Mouse (Mus musculus) embryonic fibroblast, embryonic 13.5 days (primary cell): Measurements from ENCODE around the gene Olfr1393. TPM values are rescaled to one million over a fixed set of nuclear protein-coding genes. Genes with fewer than 3 reads are reported as not detected.
A peak's percentile ranks its signal among the peaks of the same experiment; 100 is the strongest.

Experiments
- H3K27ac ChIP-seq: 2 replicates; pipeline ENCODE4 v1.5.1; 2012; ENCODE audit warnings: low read length, control low read depth, inconsistent platforms; ENCODE audit not compliant: insufficient read depth
- H3K4me1 ChIP-seq: 2 replicates; pipeline ENCODE4 v1.6.1; 2011; ENCODE audit warnings: low read length; ENCODE audit not compliant: control insufficient read depth, insufficient read depth
- H3K4me3 ChIP-seq: 2 replicates; pipeline ENCODE4 v1.5.1; 2011; ENCODE audit warnings: mild to moderate bottlenecking, control low read depth, low read length; ENCODE audit not compliant: insufficient read depth
- CTCF ChIP-seq: IDR thresholded peaks from 2 replicates; pipeline ENCODE4 v1.5.1; 2011; ENCODE audit warnings: mild to moderate bottlenecking, control low read depth, low read length, moderate library complexity, borderline replicate concordance; ENCODE audit not compliant: insufficient read depth
- POLR2A ChIP-seq: IDR thresholded peaks from 2 replicates; pipeline ENCODE4 v1.6.1; 2011; ENCODE audit warnings: low read depth, mild to moderate bottlenecking, control low read depth, low read length, moderate library complexity
- polyA plus RNA-seq: library from polyadenylated mRNA; stranded (reverse); fragments of >200 nt; gene quantifications from 2 replicates; pipeline ENCODE4 v1.2.4, GENCODE M21; 2011; ENCODE audit warnings: low read depth; ENCODE audit not compliant: missing spikeins, insufficient read length

Olfr1393 gene
- polyA plus RNA-seq, 1 experiment = not detected

DNA sequence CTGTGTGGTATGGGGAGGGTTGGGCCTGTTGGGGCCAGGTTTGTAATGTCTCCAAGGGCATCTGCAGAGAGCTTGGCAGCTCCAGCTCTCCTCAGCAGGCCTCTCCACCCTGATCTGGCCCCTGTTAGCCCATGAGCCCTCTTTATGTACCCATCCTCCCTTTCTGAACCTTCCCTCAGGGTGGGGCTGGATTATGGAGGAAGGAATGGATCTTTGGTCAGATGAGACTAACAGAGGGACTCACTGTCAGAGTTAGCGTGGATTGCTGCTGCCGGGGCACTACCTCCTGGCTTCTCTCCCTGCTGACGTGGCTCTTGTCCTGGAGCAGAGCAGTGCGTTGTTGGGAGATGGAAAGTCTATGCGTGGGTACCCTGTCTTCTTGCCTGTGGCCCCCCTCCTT, 15.8 kb upstream of the Olfr1393 start:
- Histone ChIP-seq H3K4me1 (no peaks in the 10 kb centered on the region), H3K27ac (no peak overlapping the region), H3K4me3 (no peak overlapping the region)
- TF ChIP-seq CTCF (no peak), POLR2A (no peak)

DNA sequence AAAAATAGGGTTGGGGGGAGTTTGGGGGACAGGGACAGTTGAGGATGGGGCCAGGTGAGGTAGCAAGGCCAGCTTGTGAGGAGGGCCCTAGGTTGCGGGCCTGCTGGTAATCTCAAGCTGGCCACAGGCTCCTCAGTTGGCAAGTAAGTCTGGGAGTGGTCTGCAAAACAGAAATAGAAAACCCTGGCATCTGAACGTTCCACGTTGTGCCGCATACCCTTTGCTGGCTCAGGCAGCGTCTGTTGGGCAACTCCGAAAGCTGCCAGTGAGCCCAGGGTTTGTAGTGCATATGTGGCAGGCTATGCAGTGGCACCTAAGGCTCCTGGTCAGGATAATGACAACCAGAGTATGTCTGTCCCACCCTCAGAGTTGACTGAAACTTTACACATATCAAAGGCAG, 15.0 kb upstream of the Olfr1393 start:
- no peak overlapping the region for H3K27ac ChIP-seq
- TF ChIP-seq POLR2A = no peak
- TF ChIP-seq CTCF = no peak
- no peaks in the 10 kb centered on the region for H3K4me1 ChIP-seq
- H3K4me3 ChIP-seq = no peak overlapping the region

DNA sequence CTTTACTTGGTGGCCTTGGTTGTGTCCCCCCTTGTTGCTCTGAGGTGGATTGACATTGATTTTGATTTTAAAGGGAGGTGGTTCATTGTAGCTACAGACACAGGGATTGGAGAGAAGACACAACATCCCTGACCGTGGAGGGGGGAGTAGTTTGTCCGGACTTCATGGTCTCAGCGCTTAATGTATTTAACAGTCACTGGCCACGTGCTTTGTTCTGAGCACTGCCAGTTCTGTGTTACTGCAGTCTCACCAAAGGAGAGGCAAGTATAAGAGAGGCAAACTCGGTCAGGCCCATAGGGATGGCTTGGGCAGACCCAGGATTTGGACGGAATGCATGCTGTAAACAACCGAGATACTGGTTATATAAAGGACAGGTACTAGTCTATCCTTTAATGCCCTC, 14.0 kb upstream of the Olfr1393 start:
- no peak overlapping the region for H3K4me3 ChIP-seq
- TF ChIP-seq POLR2A = no peak
- no peak for TF ChIP-seq CTCF
- no peaks in the 10 kb centered on the region for H3K4me1 ChIP-seq

DNA sequence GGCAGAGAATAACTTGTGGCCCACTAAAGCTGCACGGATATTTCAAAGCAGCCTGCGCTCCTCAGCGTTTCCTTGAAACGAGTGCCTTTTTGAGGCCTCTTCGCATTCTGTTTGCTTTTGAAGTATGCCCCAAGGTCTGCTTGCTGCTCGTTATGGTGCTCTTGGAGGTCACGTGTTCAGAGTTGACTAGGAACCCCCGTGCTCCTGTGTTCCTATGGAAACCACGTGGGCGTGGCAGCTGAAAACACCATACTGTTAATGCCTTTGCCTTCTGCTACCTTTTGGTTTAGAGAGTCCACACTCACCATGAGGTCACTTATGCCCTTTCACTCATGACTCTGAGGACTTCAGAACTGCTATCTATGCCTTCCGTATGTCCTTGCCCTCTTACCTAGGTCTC, 13.5 kb upstream of the Olfr1393 start:
- H3K4me1 ChIP-seq = no peaks in the 10 kb centered on the region
- TF ChIP-seq POLR2A (no peak), CTCF (no peak)

More for the DNA sequence above, 14.0 kb upstream of the Olfr1393 start:
- no peak overlapping the region for H3K27ac ChIP-seq

DNA sequence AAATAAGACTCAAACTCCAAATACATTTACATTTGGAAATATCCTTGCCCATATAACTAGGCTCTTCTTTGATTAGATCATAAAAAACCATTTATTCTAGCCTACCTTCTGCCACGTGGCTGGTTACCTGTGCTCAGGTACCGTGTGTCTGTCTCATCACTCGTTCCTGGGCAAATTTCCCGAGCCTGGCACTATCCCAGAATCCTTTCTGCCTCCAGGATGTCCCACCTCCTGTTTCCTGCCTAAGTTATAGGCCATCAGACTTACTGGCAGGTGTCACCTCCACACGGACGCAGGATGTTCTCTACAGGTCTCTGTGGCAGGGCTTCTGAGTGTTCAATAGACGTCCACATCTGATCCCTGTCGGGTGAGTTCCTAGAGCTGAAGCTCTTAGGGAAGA, 13.0 kb upstream of the Olfr1393 start:
- no peak for TF ChIP-seq CTCF
- TF ChIP-seq POLR2A = no peak
- Histone ChIP-seq H3K27ac (no peak overlapping the region), H3K4me3 (no peak overlapping the region), H3K4me1 (no peaks in the 10 kb centered on the region)

More for the DNA sequence above, 13.5 kb upstream of the Olfr1393 start:
- Histone ChIP-seq H3K4me3 (no peak overlapping the region), H3K27ac (no peak overlapping the region)

DNA sequence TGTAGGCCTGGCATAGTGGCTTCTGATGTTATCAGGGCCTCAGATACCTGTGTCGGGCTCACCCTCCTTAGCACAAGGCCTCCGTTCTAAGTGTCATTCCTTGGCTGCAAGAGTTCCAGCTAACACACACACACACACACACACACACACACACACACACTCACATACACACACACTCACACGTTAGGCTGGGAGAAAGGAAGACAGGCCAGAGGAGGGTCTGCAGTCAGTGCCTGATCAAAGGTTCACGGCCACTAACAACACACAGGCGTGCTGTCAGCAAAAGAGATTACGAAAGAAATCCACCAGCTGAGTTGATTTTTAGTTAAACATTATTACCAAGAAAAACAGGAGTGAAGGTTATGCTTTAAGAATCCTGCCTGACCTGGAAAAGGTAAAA, 11.4 kb upstream of the Olfr1393 start:
- no peaks in the 10 kb centered on the region for H3K4me1 ChIP-seq
- no peak overlapping the region for H3K4me3 ChIP-seq
- H3K27ac ChIP-seq = no peak overlapping the region
- TF ChIP-seq CTCF (no peak), POLR2A (no peak)

DNA sequence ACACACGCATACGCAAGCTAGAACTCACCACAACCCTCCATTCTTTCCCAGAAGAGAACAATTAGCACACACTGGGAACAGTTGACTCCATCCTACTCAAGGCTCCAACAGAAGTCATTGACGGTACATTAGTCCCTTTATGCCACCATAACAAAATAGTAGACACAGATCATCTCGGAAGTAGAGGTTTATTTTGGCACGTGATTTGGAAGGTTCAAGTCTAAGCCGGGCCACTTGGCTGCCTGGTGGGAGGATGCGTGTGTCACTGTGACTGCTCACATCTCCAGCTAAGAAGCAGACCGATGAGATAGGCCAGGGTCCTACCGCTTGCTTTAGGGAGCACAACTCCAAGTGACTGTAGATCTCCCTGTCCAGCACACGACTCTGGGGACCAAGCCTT, 10.8 kb upstream of the Olfr1393 start:
- no peak for TF ChIP-seq CTCF
- no peak for TF ChIP-seq POLR2A
- no peak overlapping the region for H3K4me3 ChIP-seq
- no peak overlapping the region for H3K27ac ChIP-seq
- no peaks in the 10 kb centered on the region for H3K4me1 ChIP-seq

DNA sequence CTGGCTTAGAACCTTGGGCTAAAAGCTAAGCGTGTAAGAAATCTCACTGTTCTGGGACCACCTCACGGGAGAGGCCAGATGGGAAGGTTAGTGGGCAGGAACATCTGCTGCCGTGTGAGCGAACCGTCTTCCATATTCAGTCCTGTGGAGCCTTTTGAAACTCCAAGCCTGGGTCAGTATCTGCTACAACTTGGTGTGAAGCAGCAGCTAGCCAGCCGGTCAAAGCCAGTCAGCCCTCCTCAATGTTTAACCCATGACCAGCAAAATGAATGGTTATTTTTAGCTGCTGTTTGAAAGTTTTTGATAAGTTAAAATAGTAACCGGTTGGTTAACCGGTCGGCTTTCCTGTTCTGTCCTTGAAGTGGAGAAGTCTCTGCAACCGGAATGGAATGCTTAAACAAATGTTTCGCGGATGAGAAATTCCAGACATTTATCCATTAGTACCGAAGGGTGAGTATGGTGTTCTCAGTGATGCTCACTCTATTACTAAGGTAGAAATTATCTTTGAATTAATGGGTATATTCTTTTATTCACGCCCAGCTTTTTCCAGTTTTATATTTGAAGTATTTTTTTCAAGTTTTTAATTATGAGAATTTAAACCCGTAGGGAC, 10.0 kb upstream of the Olfr1393 start:
- Histone ChIP-seq H3K27ac (peak overlapping the region; percentile 3; the same call in 1 of the 2 replicates), H3K4me1 (no peaks in the 10 kb centered on the region), H3K4me3 (no peak overlapping the region)
- no peak for TF ChIP-seq CTCF
- TF ChIP-seq POLR2A = no peak

DNA sequence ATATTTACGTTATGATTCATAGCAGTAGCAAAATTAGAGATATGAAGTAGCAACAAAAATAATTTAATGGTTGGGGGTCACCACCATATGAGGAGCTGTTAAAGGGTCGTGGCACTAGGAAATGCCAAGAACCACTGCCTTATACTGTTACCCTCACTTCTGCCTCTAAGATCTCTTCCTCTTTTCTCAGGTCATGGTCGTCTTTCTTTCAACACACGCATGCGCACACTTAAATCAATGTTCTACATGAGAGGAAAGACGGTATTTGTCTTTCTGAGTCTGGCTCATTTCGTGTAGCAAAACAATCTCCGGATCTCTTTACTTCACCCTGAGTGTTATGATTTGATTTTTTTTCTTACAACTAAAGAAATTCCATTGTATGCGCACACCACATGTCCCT, 8.3 kb upstream of the Olfr1393 start:
- Histone ChIP-seq H3K4me3 (no peak overlapping the region), H3K4me1 (no peaks in the 10 kb centered on the region), H3K27ac (no peak overlapping the region)
- TF ChIP-seq POLR2A = no peak

DNA sequence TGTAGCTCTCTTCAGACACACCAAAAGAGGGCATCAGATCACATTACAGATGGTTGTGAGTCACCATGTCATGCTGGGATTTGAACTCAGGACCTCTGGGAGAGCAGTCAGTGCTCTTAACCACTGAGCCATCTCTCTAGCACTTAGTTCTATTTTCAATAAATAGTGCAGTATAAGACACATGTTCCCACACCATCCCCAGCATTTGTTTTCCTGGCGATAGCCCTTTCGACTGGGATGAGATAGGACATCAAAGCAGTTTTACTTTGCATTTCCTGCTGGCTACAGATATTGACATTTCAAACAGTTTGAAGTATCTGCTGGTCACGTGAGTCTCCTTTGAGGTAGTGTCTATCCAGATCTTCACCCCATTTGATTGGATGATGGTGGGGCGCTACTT, 7.7 kb upstream of the Olfr1393 start:
- no peak for TF ChIP-seq CTCF
- no peak for TF ChIP-seq POLR2A
- no peak overlapping the region for H3K27ac ChIP-seq
- H3K4me3 ChIP-seq = no peak overlapping the region
- H3K4me1 ChIP-seq = no peaks in the 10 kb centered on the region

DNA sequence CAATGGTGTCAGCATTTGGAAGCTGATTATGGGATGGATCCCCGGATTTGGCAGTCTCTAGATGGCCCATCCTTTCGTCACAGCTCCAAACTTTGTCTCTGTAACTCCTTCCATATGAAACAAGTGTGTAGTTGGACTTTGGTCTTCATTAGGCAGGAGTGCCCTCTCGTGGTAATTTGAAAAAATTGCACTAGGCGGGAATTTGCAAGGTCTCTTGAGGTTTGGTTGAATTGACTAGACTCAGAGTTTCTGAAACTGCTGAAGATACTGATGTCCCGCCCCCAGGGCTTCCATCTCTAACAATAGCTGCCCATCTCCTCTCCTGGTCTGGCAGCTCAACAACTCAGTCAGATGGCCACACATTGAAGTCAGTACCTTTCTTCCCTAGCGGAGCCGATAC, 6.8 kb upstream of the Olfr1393 start:
- H3K4me3 ChIP-seq = no peak overlapping the region
- no peaks in the 10 kb centered on the region for H3K4me1 ChIP-seq
- TF ChIP-seq CTCF (no peak), POLR2A (no peak)
- H3K27ac ChIP-seq = no peak overlapping the region
